Mouse (Mus musculus): ENCODE data around the gene Col6a2.

The Col6a2 gene

GRCm38 (mm10) chr10:76622928-76623680 lies at the start of gene Col6a2:
Gene Col6a2 (minus strand): TSS chr10:76623630.
- DNase-seq (ENCODE audit: low read depth, low spot score) = peak; percentile 74

GRCm38 (mm10) chr10:76671939-76672338 lies 48.5 kb upstream of the Col6a2 start:
- no peak for DNase-seq (ENCODE audit: low read depth, low spot score)

- DNase-seq (ENCODE audit: low read depth, low spot score) = no peak
Measured at GRCm38 (mm10) chr10:76668947-76669284, 45.5 kb upstream of the Col6a2 start.

- DNase-seq (ENCODE audit: low read depth, low spot score) = no peak
Measured at GRCm38 (mm10) chr10:76668261-76668946, 45.0 kb upstream of the Col6a2 start.

GRCm38 (mm10) chr10:76667197-76667805 lies 43.9 kb upstream of the Col6a2 start:
- no peak for DNase-seq (ENCODE audit: low read depth, low spot score)

- DNase-seq (ENCODE audit: low read depth, low spot score) = no peak
Measured at GRCm38 (mm10) chr10:76665551-76665950, 42.1 kb upstream of the Col6a2 start.

GRCm38 (mm10) chr10:76664156-76665115 lies 41.0 kb upstream of the Col6a2 start:
- peak; percentile 32 for DNase-seq (ENCODE audit: low read depth, low spot score)

- DNase-seq (ENCODE audit: low read depth, low spot score) = no peak
Measured at GRCm38 (mm10) chr10:76653345-76654336, 30.2 kb upstream of the Col6a2 start.

- DNase-seq (ENCODE audit: low read depth, low spot score) = no peak
Measured at GRCm38 (mm10) chr10:76650662-76651342, 27.4 kb upstream of the Col6a2 start.

- no peak for DNase-seq (ENCODE audit: low read depth, low spot score)
Measured at GRCm38 (mm10) chr10:76648738-76649137, 25.3 kb upstream of the Col6a2 start.

- no peak for DNase-seq (ENCODE audit: low read depth, low spot score)
Measured at GRCm38 (mm10) chr10:76647390-76647789, 24.0 kb upstream of the Col6a2 start.

- no peak for DNase-seq (ENCODE audit: low read depth, low spot score)
Measured at GRCm38 (mm10) chr10:76645686-76646085, 22.3 kb upstream of the Col6a2 start.

- no peak for DNase-seq (ENCODE audit: low read depth, low spot score)
Measured at GRCm38 (mm10) chr10:76645066-76645465, 21.6 kb upstream of the Col6a2 start.

- DNase-seq (ENCODE audit: low read depth, low spot score) = no peak
Measured at GRCm38 (mm10) chr10:76643999-76644398, 20.6 kb upstream of the Col6a2 start.

GRCm38 (mm10) chr10:76643446-76643845 lies 20.0 kb upstream of the Col6a2 start:
- DNase-seq (ENCODE audit: low read depth, low spot score) = no peak

GRCm38 (mm10) chr10:76642628-76643434 lies 19.4 kb upstream of the Col6a2 start:
- DNase-seq (ENCODE audit: low read depth, low spot score) = no peak

- no peak for DNase-seq (ENCODE audit: low read depth, low spot score)
Measured at GRCm38 (mm10) chr10:76641894-76642627, 18.6 kb upstream of the Col6a2 start.

- DNase-seq (ENCODE audit: low read depth, low spot score) = no peak
Measured at GRCm38 (mm10) chr10:76639952-76640351, 16.5 kb upstream of the Col6a2 start.

Measured in R1 (cell line).